Mouse (Mus musculus): ENCODE results near the gene Ly86. TPM values are rescaled to one million over a fixed set of nuclear protein-coding genes. Genes with fewer than 3 reads are reported as not detected.

Ly86 gene
- 5.4 and 5.8 TPM in 2 replicates for polyA plus RNA-seq (2016; fragmentation: Nextera tagmentation; extraction: Ambion mirVana)

DNA sequence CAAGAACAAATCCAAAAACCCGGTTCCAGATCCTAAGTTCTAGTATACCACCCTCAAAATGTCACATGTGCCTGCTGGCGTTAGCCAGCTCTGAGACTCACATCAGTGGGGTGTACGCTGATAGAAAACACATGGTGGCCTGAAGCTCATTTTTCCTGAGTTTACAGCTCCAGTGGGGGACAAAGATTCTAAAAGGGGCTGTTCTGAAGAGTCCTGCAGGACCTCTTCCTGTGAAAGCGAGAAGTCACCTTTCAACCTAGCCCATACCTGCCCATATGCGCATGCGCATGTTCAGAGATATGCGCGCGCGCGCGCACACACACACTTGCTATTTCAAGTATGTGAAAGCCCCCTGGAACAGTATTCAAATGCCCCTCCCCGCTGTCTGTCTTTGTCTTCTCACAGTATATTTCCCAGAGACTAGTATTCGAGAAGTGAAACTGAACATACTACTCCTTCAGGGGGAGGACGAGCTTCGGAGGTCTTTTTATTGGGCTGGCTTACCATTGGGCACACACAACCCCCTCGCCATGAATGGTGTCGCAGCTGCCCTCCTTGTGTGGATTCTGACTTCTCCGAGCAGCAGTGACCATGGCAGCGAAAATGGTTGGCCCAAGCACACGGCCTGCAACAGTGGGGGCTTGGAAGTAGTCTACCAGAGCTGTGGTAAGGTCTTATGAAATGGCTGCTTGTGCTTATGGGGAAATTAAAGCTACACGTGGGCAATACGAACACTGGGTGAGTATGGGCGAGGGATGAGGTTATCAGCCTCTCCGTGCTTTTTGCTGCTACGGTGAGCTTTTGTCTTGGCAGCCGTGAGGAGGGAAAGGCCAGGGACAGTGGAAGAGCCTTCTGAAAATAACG lies at the start of gene Ly86:
Ly86 (plus strand) TSS at position 300 of the 864 bp plus-strand sequence.
- Histone ChIP-seq H3K4me3 (no peak within 1 kb of the TSS), H3K4me1 (no peaks in the 10 kb centered on the region), H3K27me3 (no peaks in the 10 kb centered on the region), H3K9me3 (no peaks in the 10 kb centered on the region), H3K9ac (replicated peaks) (no peak within 1 kb of the TSS), H3K36me3 (no peaks in the 10 kb centered on the region), H3K4me2 (replicated peaks) (no peak within 1 kb of the TSS), H3K27ac (replicated peaks) (no peak within 1 kb of the TSS)
- ATAC-seq (ENCODE audit: low FRiP score, low read depth), result no peak
- 91% methylated on average over 28 of the region's 28 CpGs for WGBS

DNA sequence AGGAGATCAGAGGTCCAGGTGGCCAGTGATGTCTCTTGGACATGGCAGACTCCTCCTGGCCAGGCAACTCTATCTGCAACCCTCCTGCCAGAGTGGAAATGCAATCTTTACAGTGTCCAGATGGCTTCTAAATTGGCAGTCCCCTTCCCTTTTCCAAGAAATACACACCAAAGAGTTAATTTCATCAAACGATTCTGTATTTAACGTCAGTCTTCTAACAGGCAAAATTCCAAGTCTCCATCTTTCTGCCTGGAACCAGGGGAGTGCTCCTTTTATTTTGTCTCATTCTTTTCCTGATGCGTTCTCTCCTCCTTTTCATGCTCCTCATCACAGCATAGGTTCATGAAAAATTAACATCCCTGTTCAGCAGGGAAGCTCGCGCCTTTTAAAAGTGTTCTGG lies 47.1 kb upstream of the Ly86 start:
- H3K4me2 ChIP-seq (replicated peaks), result no peak overlapping the region
- H3K4me1 ChIP-seq, result no peaks in the 10 kb centered on the region
- H3K36me3 ChIP-seq, result no peaks in the 10 kb centered on the region
- no peak overlapping the region for H3K9ac ChIP-seq (replicated peaks)
- WGBS, result 84% methylated on average over 5 of the region's 5 CpGs
- no peaks in the 10 kb centered on the region for H3K9me3 ChIP-seq
- no peak overlapping the region for H3K27ac ChIP-seq (replicated peaks)
- ATAC-seq (ENCODE audit: low FRiP score, low read depth), result no peak
- no peaks in the 10 kb centered on the region; the same call in 1 of the 2 replicates for H3K27me3 ChIP-seq
- no peak overlapping the region for H3K4me3 ChIP-seq

DNA sequence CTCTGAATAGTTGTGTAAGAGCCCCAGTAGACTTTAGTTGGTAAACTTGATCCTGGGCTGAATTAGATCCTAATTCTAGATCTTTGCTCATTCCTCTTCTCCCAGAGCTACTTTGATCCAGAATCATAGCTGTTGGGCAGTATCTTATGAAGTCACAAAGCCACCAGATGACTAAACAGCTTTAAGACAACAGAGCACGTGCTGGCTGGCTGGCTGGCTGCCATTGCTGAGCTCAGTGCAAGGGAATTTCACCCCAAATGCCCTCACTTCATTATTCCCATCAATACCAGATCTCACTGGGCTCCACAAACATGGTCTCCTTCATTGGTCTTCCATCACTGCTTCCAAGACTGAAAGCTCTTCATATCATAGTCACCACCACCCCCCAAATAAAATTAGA lies 46.2 kb upstream of the Ly86 start:
- Histone ChIP-seq H3K9me3 (no peaks in the 10 kb centered on the region), H3K4me3 (no peak overlapping the region), H3K9ac (replicated peaks) (no peak overlapping the region), H3K27ac (replicated peaks) (no peak overlapping the region), H3K36me3 (no peaks in the 10 kb centered on the region), H3K4me1 (no peaks in the 10 kb centered on the region), H3K27me3 (no peaks in the 10 kb centered on the region; the same call in 1 of the 2 replicates), H3K4me2 (replicated peaks) (no peak overlapping the region)
- WGBS, result 67% methylated on average over 1 of the region's 1 CpGs
- ATAC-seq (ENCODE audit: low FRiP score, low read depth), result no peak

DNA sequence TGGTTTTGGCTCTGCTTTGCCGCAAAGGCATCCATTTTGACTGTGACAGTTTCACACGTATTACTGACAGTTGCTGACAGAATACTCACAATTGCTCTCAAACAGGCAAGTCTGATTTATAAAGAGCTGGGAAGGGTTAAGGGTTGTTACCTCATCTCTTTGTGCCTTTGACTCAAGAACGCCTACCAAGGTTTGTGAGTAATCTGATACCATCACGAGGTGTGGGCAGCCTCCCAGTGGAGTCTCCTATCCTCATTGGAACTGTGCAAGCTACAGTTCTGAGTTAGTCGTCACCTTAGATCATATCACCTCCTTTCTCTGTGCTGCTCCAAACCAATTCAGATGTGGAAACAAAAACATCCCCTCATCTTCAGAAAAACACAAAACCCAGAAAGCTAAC lies 42.1 kb upstream of the Ly86 start:
- no peaks in the 10 kb centered on the region for H3K36me3 ChIP-seq
- H3K27ac ChIP-seq (replicated peaks), result no peak overlapping the region
- H3K4me1 ChIP-seq, result no peaks in the 10 kb centered on the region
- H3K9me3 ChIP-seq, result no peaks in the 10 kb centered on the region
- WGBS, result 64% methylated on average over 5 of the region's 5 CpGs
- peaks cover 3% of the 10 kb centered on the region; the same call in 1 of the 2 replicates for H3K27me3 ChIP-seq
- no peak overlapping the region for H3K4me2 ChIP-seq (replicated peaks)
- ATAC-seq (ENCODE audit: low FRiP score, low read depth), result no peak
- no peak overlapping the region for H3K4me3 ChIP-seq
- H3K9ac ChIP-seq (replicated peaks), result no peak overlapping the region

DNA sequence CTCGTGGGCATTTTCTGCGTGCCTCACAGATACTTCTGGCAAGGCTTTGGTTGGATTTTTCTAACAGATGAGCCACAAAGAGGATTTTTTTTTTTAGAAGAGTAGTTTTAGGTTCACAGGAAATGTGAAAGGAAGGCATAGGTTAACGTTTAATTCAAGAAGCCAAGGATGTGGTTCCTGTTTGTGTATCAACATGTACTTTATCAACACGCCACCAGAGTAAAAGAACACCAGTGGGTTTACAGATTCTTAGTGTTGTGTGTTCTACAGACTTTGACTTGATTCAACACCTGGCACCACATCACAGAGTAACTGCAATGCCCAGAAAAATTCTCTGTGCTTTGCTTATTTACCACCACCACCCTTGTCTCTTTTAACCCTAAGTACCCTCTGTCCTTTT lies 37.0 kb upstream of the Ly86 start:
- H3K27ac ChIP-seq (replicated peaks), result no peak overlapping the region

DNA sequence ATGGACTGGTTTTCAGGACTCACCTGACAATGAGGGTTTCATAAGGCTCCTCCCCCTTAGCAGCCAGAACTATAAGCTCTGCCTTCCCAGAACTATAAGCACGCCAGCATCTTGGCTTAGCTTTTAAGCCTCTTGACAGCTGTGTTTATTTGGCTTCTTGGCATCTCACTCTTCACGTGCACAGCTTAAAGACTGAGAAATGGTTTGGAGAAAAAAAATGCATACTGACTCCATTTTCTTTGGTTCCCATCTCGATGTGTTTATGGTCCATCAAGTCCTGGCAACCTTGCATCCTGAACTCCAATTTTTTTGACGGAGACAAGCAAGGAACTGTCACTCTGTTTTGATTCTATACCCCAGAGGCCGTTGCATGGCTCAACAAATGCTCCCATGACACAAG lies 35.7 kb upstream of the Ly86 start:
- H3K9ac ChIP-seq (replicated peaks), result no peak overlapping the region
- H3K36me3 ChIP-seq, result no peaks in the 10 kb centered on the region
- H3K9me3 ChIP-seq, result no peaks in the 10 kb centered on the region
- no peak overlapping the region for H3K4me2 ChIP-seq (replicated peaks)
- H3K27me3 ChIP-seq, result peaks cover 24% of the 10 kb centered on the region
- no peak for ATAC-seq (ENCODE audit: low FRiP score, low read depth)
- peaks cover 21% of the 10 kb centered on the region for H3K4me1 ChIP-seq
- no peak overlapping the region for H3K4me3 ChIP-seq
- H3K27ac ChIP-seq (replicated peaks), result no peak overlapping the region
- WGBS, result 66% methylated on average over 5 of the region's 5 CpGs

More for the DNA sequence above, 37.0 kb upstream of the Ly86 start:
- Histone ChIP-seq H3K27me3 (peaks cover 16% of the 10 kb centered on the region), H3K4me3 (no peak overlapping the region), H3K4me1 (peaks cover 21% of the 10 kb centered on the region), H3K9ac (replicated peaks) (no peak overlapping the region), H3K9me3 (no peaks in the 10 kb centered on the region), H3K36me3 (no peaks in the 10 kb centered on the region), H3K4me2 (replicated peaks) (no peak overlapping the region)
- WGBS, result 85% methylated on average over 4 of the region's 4 CpGs
- no peak for ATAC-seq (ENCODE audit: low FRiP score, low read depth)

DNA sequence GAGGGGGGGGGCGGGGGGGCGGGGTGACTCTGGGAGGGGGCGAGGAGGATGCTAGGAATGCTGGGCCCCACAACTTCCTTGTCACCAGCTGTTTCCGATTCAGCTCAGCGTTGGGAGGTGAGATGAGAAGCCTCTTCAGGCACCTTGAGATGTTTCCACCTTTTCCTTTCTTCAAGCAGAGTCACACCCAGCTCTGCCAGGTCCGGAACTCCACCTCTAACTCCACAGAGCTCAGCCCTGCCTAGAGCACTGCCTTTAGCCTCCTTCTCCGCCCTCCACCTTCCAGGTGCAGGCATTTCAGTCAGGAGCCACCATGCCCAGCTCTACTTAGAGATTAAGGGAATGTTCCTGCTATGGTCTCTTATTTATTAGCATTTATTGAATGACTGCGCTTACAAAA lies 34.7 kb upstream of the Ly86 start:
- no peak overlapping the region; the same call in 1 of the 2 replicates for H3K27ac ChIP-seq (replicated peaks)
- H3K36me3 ChIP-seq, result no peaks in the 10 kb centered on the region
- H3K4me2 ChIP-seq (replicated peaks), result no peak overlapping the region
- peaks cover 30% of the 10 kb centered on the region for H3K27me3 ChIP-seq
- ATAC-seq (ENCODE audit: low FRiP score, low read depth), result no peak
- H3K9ac ChIP-seq (replicated peaks), result no peak overlapping the region
- no peak overlapping the region for H3K4me3 ChIP-seq
- H3K4me1 ChIP-seq, result peaks cover 21% of the 10 kb centered on the region
- no peaks in the 10 kb centered on the region for H3K9me3 ChIP-seq
- 59% methylated on average over 5 of the region's 8 CpGs for WGBS

DNA sequence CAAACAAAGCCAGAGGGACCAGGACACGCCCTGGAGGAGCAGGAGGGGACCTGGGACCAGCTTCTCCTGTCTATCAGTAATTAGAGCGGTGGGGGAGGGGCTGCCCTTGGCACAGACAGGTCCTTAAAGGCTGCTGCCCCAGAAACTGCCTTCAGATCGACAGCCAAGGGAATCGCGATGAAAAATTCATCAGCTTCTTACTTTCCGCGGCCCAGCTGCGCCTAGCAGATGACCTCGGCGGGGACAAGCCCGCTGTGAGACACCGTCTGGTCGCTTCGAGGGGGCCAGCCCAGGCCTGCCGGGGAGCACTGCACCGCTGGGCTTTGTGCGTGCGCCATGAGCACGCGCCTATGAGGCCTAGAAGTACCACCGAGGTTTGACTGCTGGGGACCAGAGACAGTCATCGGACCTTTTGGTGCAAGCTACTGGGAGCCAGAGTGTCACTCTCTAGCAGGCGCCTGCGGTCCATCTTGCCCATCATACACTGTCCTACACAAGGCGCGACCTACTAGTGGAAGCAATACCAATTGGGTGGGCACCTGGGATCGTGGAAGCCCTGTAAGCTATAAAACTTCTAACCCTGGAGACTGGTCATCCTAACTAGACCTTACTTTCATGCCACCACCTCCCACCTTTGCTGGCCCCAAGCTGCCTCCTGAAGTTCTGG lies 33.3 kb upstream of the Ly86 start:
- H3K4me1 ChIP-seq, result peaks cover 21% of the 10 kb centered on the region
- ATAC-seq (ENCODE audit: low FRiP score, low read depth), result peak; percentile 83
- no peaks in the 10 kb centered on the region for H3K36me3 ChIP-seq
- H3K27ac ChIP-seq (replicated peaks), result peak overlapping the region; percentile 92
- H3K4me3 ChIP-seq, result peak overlapping the region; percentile 39
- H3K27me3 ChIP-seq, result peaks cover 30% of the 10 kb centered on the region
- H3K4me2 ChIP-seq (replicated peaks), result peak overlapping the region; percentile 62
- peak overlapping the region; percentile 54 for H3K9ac ChIP-seq (replicated peaks)
- WGBS, result 7% methylated on average over 27 of the region's 27 CpGs
- H3K9me3 ChIP-seq, result no peaks in the 10 kb centered on the region

DNA sequence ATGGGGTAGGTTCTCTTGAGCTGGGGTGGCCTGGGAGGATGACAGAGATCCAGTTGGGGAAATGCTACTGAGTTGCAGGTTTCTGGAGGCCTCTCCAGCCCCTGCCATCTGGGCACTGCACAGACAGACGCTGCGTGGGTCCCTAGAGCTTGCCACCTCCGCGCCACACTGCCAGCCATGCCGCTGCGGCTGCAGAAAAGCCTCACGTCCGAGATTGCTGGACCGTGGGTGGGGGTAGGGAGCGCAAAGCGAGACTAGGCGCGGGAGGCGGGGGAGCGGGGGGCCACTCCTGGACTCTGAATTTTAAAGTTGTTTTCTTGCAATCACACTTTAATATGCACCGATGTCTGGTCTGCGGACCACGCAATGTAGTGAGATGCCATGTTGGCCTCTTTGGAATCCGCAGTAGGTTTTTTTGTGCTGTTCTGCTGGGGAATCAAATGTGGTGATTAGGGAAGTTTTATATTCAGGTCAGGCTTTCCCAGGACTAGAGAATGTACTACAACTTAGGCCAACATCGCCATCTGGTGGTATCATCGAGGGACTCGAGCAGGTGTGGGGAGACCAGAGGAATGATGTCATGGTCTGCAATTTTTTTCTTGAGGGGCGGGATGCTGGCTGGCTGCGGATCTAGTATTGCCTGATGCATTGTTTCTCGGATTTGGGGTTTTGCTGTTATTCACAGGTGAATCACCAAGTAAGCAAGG lies 32.6 kb upstream of the Ly86 start:
- peak overlapping the region; percentile 62 for H3K4me2 ChIP-seq (replicated peaks)
- peak overlapping the region; percentile 54 for H3K9ac ChIP-seq (replicated peaks)
- under 1% methylated on average over 25 of the region's 25 CpGs for WGBS
- H3K27me3 ChIP-seq, result peaks cover 30% of the 10 kb centered on the region
- no peaks in the 10 kb centered on the region for H3K36me3 ChIP-seq
- peaks cover 21% of the 10 kb centered on the region for H3K4me1 ChIP-seq
- H3K27ac ChIP-seq (replicated peaks), result peak overlapping the region; percentile 92
- peak; percentile 90 for ATAC-seq (ENCODE audit: low FRiP score, low read depth)
- H3K9me3 ChIP-seq, result no peaks in the 10 kb centered on the region
- peak overlapping the region; percentile 39 for H3K4me3 ChIP-seq

DNA sequence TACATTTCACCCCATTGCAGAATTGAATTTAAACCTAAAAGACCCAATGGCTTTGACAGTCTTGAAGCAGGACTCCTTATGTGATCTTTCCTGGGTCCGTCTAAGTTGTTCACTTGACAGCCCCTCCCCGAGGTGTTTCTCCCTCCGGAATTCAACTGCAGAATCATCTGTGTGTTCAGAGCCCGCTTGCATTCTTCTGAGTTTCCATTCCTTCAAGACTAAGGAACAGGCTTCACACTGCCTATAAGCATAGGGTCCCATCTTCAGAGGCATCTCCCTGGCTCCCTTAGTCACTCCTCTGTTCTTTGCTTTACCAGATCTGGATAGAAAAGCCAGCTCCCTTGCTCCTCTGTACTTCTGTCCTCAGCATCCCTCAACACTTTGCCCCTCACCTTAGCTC lies 32.1 kb upstream of the Ly86 start:
- Histone ChIP-seq H3K36me3 (no peaks in the 10 kb centered on the region), H3K9ac (replicated peaks) (no peak overlapping the region), H3K4me2 (replicated peaks) (peak overlapping the region; percentile 29), H3K27ac (replicated peaks) (no peak overlapping the region), H3K4me3 (no peak overlapping the region), H3K27me3 (peaks cover 26% of the 10 kb centered on the region), H3K9me3 (no peaks in the 10 kb centered on the region), H3K4me1 (peaks cover 21% of the 10 kb centered on the region)
- 31% methylated on average over 4 of the region's 4 CpGs for WGBS
- peak; percentile 7; the same call in 1 of the 2 replicates for ATAC-seq (ENCODE audit: low FRiP score, low read depth)

DNA sequence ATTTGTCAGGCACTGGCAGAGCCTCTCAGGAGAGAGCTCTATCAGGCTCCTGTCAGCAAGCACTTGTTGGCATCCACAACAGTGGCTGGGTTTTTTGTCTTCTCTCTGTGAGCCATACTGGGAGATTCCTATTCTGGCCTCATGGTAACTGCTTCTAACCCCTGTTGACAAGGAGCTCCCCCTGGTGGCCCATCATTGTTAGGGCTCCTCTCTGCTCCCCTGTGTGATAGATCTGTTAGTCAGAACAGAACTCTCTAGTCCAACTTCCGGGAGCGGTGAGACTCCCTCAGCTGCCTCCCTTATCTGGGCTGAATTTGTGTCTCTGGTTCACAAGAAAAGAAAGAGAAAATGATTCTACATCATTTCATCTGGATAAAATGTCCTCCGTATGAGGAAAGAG lies 19.5 kb upstream of the Ly86 start:
- Histone ChIP-seq H3K9ac (replicated peaks) (no peak overlapping the region), H3K4me3 (no peak overlapping the region), H3K27me3 (peaks cover under 1% of the 10 kb centered on the region; the same call in 1 of the 2 replicates), H3K36me3 (no peaks in the 10 kb centered on the region), H3K9me3 (no peaks in the 10 kb centered on the region), H3K4me2 (replicated peaks) (no peak overlapping the region), H3K27ac (replicated peaks) (no peak overlapping the region), H3K4me1 (no peaks in the 10 kb centered on the region)
- ATAC-seq (ENCODE audit: low FRiP score, low read depth), result no peak
- 93% methylated on average over 3 of the region's 3 CpGs for WGBS

DNA sequence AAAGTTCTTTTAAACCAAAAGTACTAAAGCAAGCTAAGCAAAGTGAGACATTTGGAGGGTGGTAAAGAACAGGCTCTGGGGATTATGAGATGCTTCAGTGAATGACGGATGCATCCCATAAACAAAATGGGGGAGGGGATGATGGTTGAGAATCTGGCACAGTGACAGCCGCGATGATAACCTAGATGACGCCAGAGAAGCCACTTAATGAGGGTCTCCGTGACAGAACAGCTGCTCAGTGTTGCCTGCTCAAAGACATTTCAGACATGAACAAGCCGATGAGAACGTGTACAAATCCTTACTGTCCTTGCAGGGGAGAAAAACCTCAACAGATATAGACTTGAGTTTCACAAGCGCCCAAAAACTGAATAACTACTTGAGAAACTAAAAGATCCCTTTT lies 15.3 kb upstream of the Ly86 start:
- Histone ChIP-seq H3K9me3 (no peaks in the 10 kb centered on the region), H3K9ac (replicated peaks) (no peak overlapping the region), H3K4me1 (no peaks in the 10 kb centered on the region), H3K36me3 (no peaks in the 10 kb centered on the region), H3K27ac (replicated peaks) (no peak overlapping the region), H3K27me3 (no peaks in the 10 kb centered on the region), H3K4me2 (replicated peaks) (no peak overlapping the region), H3K4me3 (no peak overlapping the region)
- 83% methylated on average over 8 of the region's 8 CpGs for WGBS
- ATAC-seq (ENCODE audit: low FRiP score, low read depth), result no peak
